Mouse (Mus musculus) CH12.LX (cell line): Measurements from ENCODE around the gene Hcn3. TPM values are rescaled to one million over a fixed set of nuclear protein-coding genes. Genes with fewer than 3 reads are reported as not detected.

Experiments
- DNase-seq: peaks from one replicate; pipeline ENCODE4 v3.0.0-alpha.2; 2013; ENCODE audit errors: extremely low read depth
- H3K27ac ChIP-seq: 2 replicates; pipeline ENCODE4 v1.5.1; 2012; ENCODE audit warnings: low read depth, mild to moderate bottlenecking, control low read depth, moderate library complexity; ENCODE audit not compliant: insufficient read depth
- H3K27me3 ChIP-seq: replicated peaks from 2 replicates; pipeline ENCODE3; 2012; ENCODE audit warnings: inconsistent platforms
- H3K36me3 ChIP-seq, 2 experiments: replicated peaks in 1 of 2; 2 replicates each; pipeline versions ENCODE3 to v1.6.1; 2012; ENCODE audit warnings: inconsistent platforms in 1 of 2, low read length in 1 of 2, mild to moderate bottlenecking in 1 of 2, mixed read lengths in 1 of 2, moderate library complexity in 1 of 2; ENCODE audit not compliant: control insufficient read depth in 1 of 2, insufficient read depth in 1 of 2
- H3K4me1 ChIP-seq, 2 experiments: 2 replicates each; pipeline ENCODE4 v1.6.1; 2012; ENCODE audit warnings: inconsistent platforms in 1 of 2, moderate library complexity in 1 of 2; ENCODE audit not compliant: insufficient read depth in 2 of 2, control insufficient read depth in 1 of 2
- H3K4me2 ChIP-seq: 2 replicates; pipeline ENCODE4 v1.6.1; 2012; ENCODE audit warnings: low read depth, mild to moderate bottlenecking, control low read depth; ENCODE audit not compliant: poor library complexity, insufficient read depth, severe bottlenecking
- H3K4me3 ChIP-seq, 3 experiments: fragments of 150-350 bp in 1 of 3; sonication (generic) in 1 of 3; replicated peaks in 1 of 3; 2 replicates each; pipeline versions ENCODE3 to v1.5.1; 2011 to 2012; ENCODE audit warnings: low read depth in 2 of 3, low read length in 2 of 3, mild to moderate bottlenecking in 2 of 3, moderate library complexity in 2 of 3, control low read depth in 1 of 3, improper control_type of control experiment in 1 of 3, inconsistent platforms in 1 of 3, mixed read lengths in 1 of 3; ENCODE audit not compliant: poor library complexity in 1 of 3
- H3K79me2 ChIP-seq: replicated peaks from 2 replicates; pipeline ENCODE4 v1.6.1; 2012; ENCODE audit warnings: mild to moderate bottlenecking, moderate library complexity; ENCODE audit not compliant: control insufficient read depth, poor library complexity, insufficient read depth, severe bottlenecking; ENCODE audit errors: extremely low read depth
- H3K9ac ChIP-seq: 2 replicates; pipeline ENCODE4 v1.6.1; 2012; ENCODE audit warnings: low read depth, mild to moderate bottlenecking, control low read depth, moderate library complexity; ENCODE audit not compliant: insufficient read depth
- H3K9me3 ChIP-seq: replicated peaks from 2 replicates; pipeline ENCODE3; 2012; ENCODE audit warnings: low read length, inconsistent platforms, mixed read lengths
- CHD2 ChIP-seq: IDR thresholded peaks from 2 replicates; pipeline ENCODE4 v1.6.1; 2011; ENCODE audit warnings: low read length, improper control_type of control experiment
- CTCF ChIP-seq, 2 experiments: IDR thresholded peaks in 1 of 2; conservative IDR thresholded peaks in 1 of 2; 2 replicates each; pipeline ENCODE4 v1.5.1; 2011 to 2012; ENCODE audit warnings: low read depth in 2 of 2, low read length in 2 of 2, improper control_type of control experiment in 1 of 2, inconsistent platforms in 1 of 2, mild to moderate bottlenecking in 1 of 2, moderate library complexity in 1 of 2
- E2F4 ChIP-seq: IDR thresholded peaks from 2 replicates; pipeline ENCODE4 v1.6.1; 2011; ENCODE audit warnings: low read depth, low read length, improper control_type of control experiment; ENCODE audit not compliant: insufficient replicate concordance
- EP300 ChIP-seq: IDR thresholded peaks from 2 replicates; pipeline ENCODE4 v1.6.1; 2011; ENCODE audit warnings: low read length, improper control_type of control experiment
- GABPA ChIP-seq: IDR thresholded peaks from 2 replicates; pipeline ENCODE4 v1.6.1; 2012; ENCODE audit warnings: low read depth, low read length, improper control_type of control experiment, inconsistent platforms; ENCODE audit not compliant: insufficient replicate concordance
- IRF4 ChIP-seq: IDR thresholded peaks from 2 replicates; pipeline ENCODE4 v1.6.1; 2014; ENCODE audit warnings: low read depth, mild to moderate bottlenecking, inconsistent platforms, low read length, improper control_type of control experiment
- JUND ChIP-seq: conservative IDR thresholded peaks from 2 replicates; pipeline ENCODE4 v1.6.1; 2011; ENCODE audit warnings: low read depth, low read length, improper control_type of control experiment
- MAX ChIP-seq: IDR thresholded peaks from 2 replicates; pipeline ENCODE4 v1.6.1; 2011; ENCODE audit warnings: low read length, improper control_type of control experiment
- MAZ ChIP-seq: IDR thresholded peaks from 2 replicates; pipeline ENCODE4 v1.6.1; 2012; ENCODE audit warnings: low read depth, mild to moderate bottlenecking, inconsistent platforms, low read length, improper control_type of control experiment, moderate library complexity
- MXI1 ChIP-seq: IDR thresholded peaks from 2 replicates; pipeline ENCODE4 v1.6.1; 2011; ENCODE audit warnings: mild to moderate bottlenecking, low read depth, low read length, improper control_type of control experiment
- MYC ChIP-seq: IDR thresholded peaks from 2 replicates; pipeline ENCODE4 v1.6.1; 2011; ENCODE audit warnings: low read depth, mild to moderate bottlenecking, improper control_type of control experiment, low read length
- NRF1 ChIP-seq: IDR thresholded peaks from 2 replicates; pipeline ENCODE4 v1.6.1; 2014; ENCODE audit warnings: low read depth, mild to moderate bottlenecking, inconsistent platforms, low read length, improper control_type of control experiment, moderate library complexity
- PAX5 ChIP-seq: IDR thresholded peaks from 2 replicates; pipeline ENCODE4 v1.6.1; 2012; ENCODE audit warnings: low read length, inconsistent platforms, mixed read lengths
- POLR2A ChIP-seq: IDR thresholded peaks from 2 replicates; pipeline ENCODE4 v1.6.1; 2011; ENCODE audit warnings: low read depth, mild to moderate bottlenecking, improper control_type of control experiment, low read length
- SIN3A ChIP-seq: IDR thresholded peaks from 2 replicates; pipeline ENCODE4 v1.6.1; 2012; ENCODE audit warnings: low read length, improper control_type of control experiment, inconsistent platforms
- TBP ChIP-seq: conservative IDR thresholded peaks from 2 replicates; pipeline ENCODE4 v1.6.1; 2011; ENCODE audit warnings: low read depth, low read length, improper control_type of control experiment
- USF1 ChIP-seq: IDR thresholded peaks from 2 replicates; pipeline ENCODE4 v1.6.1; 2014; ENCODE audit warnings: low read depth, mild to moderate bottlenecking, inconsistent platforms, low read length, improper control_type of control experiment
- ZC3H11A ChIP-seq: IDR thresholded peaks from 2 replicates; pipeline ENCODE4 v1.6.1; 2012; ENCODE audit warnings: low read depth, mild to moderate bottlenecking, inconsistent platforms, low read length, improper control_type of control experiment
- ZKSCAN1 ChIP-seq: IDR thresholded peaks from 2 replicates; pipeline ENCODE4 v1.6.1; 2012; ENCODE audit warnings: low read depth, inconsistent platforms, low read length, improper control_type of control experiment, borderline replicate concordance
- dilution Hi-C: fragments of 300-500 bp; cut with MboI; formaldehyde crosslinking; loops from 2 replicates; pipeline ENCODE4 v1.14.3; 2020; ENCODE audit warnings: low sequenced_read_pairs; ENCODE audit not compliant: extremely low pct_unique_long_range_greater_than_20kb, extremely low pct_ligation_motif_present
- in situ Hi-C: fragments of 300-500 bp; cut with MboI; formaldehyde crosslinking; loops from 3 replicates; pipeline ENCODE4 v1.14.3; 2019; ENCODE audit warnings: low sequenced_read_pairs, low pct_ligation_motif_present, low pct_unique_long_range_greater_than_20kb, mixed read lengths
- polyA plus RNA-seq: library from polyadenylated mRNA; unstranded; fragments of >175 nt; gene quantifications from 2 replicates; pipeline ENCODE4 v1.2.1, GENCODE M21; 2012; ENCODE audit warnings: low read depth; ENCODE audit not compliant: insufficient read length
- total RNA-seq, 2 experiments: library from RNA; depleted of rRNA; stranded (reverse); fragments of 300-350 nt in 1 of 2; fragments of >200 nt in 1 of 2; gene quantifications; 2 replicates each; pipeline ENCODE4 v1.2.3; 2012 to 2014

Hcn3 gene
- total and polyA plus RNA-seq, 3 experiments = 1.7 to 3.2 (median 2.0) TPM

GRCm38 (mm10) chr3:89183959-89184315 is 23.9 kb upstream of the Hcn3 start:
- Histone ChIP-seq H3K4me3 (no peak overlapping the region), H3K4me1 (peaks cover 0 to 3% of the 10 kb centered on the region in 2 experiments; a peak in 2 of 4 replicates), H3K27ac (no peak overlapping the region), H3K9me3 (no peaks in the 10 kb centered on the region), H3K4me2 (no peak overlapping the region), H3K36me3 (peaks cover 60 to 95% of the 10 kb centered on the region in 2 experiments), H3K9ac (no peak overlapping the region), H3K79me2 (no peaks in the 10 kb centered on the region), H3K27me3 (no peaks in the 10 kb centered on the region)
- DNase-seq = no peak
- in situ Hi-C loops (no loop called here), dilution Hi-C loops (no loop called here)
- no peak for TF ChIP-seq PAX5
- TF ChIP-seq MAX = no peak
- no peak for TF ChIP-seq GABPA
- no peak for TF ChIP-seq MXI1
- TF ChIP-seq NRF1 = no peak
- TF ChIP-seq MAZ = no peak
- TF ChIP-seq CHD2 = no peak
- TF ChIP-seq CTCF (conservative IDR thresholded peaks at IDR 0.05 in 1 of 2, IDR thresholded peaks at IDR 0.05 in 1 of 2; ENCODE audit: low read depth in 2 of 2, low read length in 2 of 2) = no peak
- no peak for TF ChIP-seq ZKSCAN1
- TF ChIP-seq TBP = no peak
- TF ChIP-seq E2F4 = no peak
- TF ChIP-seq ZC3H11A = no peak
- no peak for TF ChIP-seq USF1
- TF ChIP-seq IRF4 = no peak
- TF ChIP-seq SIN3A = no peak
- TF ChIP-seq POLR2A = no peak
- no peak for TF ChIP-seq EP300

GRCm38 (mm10) chr3:89183058-89183958 is 23.3 kb upstream of the Hcn3 start, which contains the start of gene Fam189b:
TSS of gene Fam189b (plus strand) at chr3:89183143.
- in situ Hi-C loops (no loop called here), dilution Hi-C loops (no loop called here)
- Histone ChIP-seq H3K27me3 (no peaks in the 10 kb centered on the region), H3K4me3 (no peak within 1 kb of the TSS), H3K9me3 (no peaks in the 10 kb centered on the region), H3K36me3 (peaks cover 64 to 95% of the 10 kb centered on the region in 2 experiments), H3K4me1 (peaks cover 0 to 9% of the 10 kb centered on the region in 2 experiments; a peak in 2 of 4 replicates), H3K27ac (no peak within 1 kb of the TSS), H3K4me2 (no peak within 1 kb of the TSS), H3K9ac (no peak within 1 kb of the TSS), H3K79me2 (no peaks in the 10 kb centered on the region)
- no peak for DNase-seq
- TF ChIP-seq JUND (no peak), MYC (no peak), CHD2 (no peak)
